Mouse (Mus musculus): ENCODE data around the gene Grk2. TPM values are rescaled to one million over a fixed set of nuclear protein-coding genes. Genes with fewer than 3 reads are reported as not detected.

The Grk2 gene
- total and polyA plus RNA-seq, 3 experiments = 118 to 203 (median 193) TPM

DNA sequence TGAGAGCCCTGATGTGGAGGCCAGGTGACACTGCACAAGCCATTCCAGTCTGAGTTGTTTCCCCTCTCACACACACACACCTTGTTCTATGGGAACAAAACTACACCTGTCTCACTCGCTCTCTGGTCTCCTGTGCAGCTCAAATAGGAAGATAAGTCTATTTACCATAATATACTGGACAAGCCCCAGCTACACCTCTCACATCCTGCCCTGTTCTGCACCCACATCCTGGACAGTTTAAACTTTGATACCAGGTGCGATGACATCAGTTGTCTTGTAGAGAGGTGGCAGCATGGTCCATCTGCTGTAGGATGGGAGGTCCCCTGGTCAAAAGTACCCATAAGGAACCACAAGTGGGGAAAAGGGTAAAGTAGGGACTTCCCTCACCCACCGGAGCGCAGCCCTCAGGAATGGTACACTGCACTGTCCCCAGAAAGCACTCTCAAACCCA, 1.1 kb downstream of the Grk2 start (continued):
- no peak for TF ChIP-seq ZC3H11A (IDR thresholded peaks at IDR 0.05; ENCODE audit: low read depth, low read length)
- peak; percentile 53; the same call in 1 of the 2 replicates for TF ChIP-seq SIN3A (IDR thresholded peaks at IDR 0.05; ENCODE audit: low read length)
- peak; percentile 49 for TF ChIP-seq UBTF (IDR thresholded peaks at IDR 0.05; ENCODE audit: low read depth, low read length)
- no peak for TF ChIP-seq USF2 (conservative IDR thresholded peaks at IDR 0.05; ENCODE audit: low read depth, low read length)
- TF ChIP-seq NRF1 (IDR thresholded peaks at IDR 0.05; ENCODE audit: low read depth, low read length) = no peak
- TF ChIP-seq BHLHE40 (IDR thresholded peaks at IDR 0.05; ENCODE audit: low read depth, low read length) = peak; percentile 70
- peak; percentile 90 for TF ChIP-seq IRF4 (IDR thresholded peaks at IDR 0.05; ENCODE audit: low read depth, low read length)
- peak; percentile 72 for TF ChIP-seq MYC (IDR thresholded peaks at IDR 0.05; ENCODE audit: low read depth, low read length)
- TF ChIP-seq MAZ (IDR thresholded peaks at IDR 0.05; ENCODE audit: low read depth, low read length) = peak; percentile 90
- TF ChIP-seq PAX5 (IDR thresholded peaks at IDR 0.05; ENCODE audit: low read length) = no peak
- no peak; the same call in 1 of the 2 replicates for TF ChIP-seq RCOR1 (conservative IDR thresholded peaks at IDR 0.05; ENCODE audit: low read depth, low read length)
- TF ChIP-seq NELFE (IDR thresholded peaks at IDR 0.05; ENCODE audit: low read depth, low read length) = peak; percentile 45

DNA sequence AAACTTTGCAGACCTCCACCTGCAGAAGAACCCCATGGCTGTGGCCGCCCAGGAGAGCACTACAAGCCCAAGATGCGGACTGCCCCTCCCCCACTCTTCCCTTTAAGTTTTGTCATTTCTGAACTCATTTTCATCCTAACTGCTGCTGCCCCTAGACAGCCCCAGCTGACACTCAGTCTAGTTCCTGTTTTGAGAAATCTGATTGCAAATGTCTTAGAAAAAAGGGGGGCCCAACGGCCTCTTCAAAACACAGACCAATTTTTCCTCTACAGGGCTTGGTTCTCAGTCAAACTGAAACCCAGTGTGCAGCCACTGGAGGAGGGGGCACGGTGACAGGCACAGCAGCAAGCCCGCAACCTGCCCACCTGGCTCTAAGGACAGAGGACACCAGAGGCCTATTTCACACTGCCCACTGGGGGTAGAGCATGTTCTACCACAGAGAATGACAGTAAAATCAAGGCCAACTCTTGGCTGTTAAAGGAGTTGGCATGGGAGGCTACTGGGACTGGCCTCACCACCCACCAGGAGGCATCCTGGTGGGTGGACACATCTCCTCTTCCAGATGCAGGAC, 1.7 kb downstream of the Grk2 start:
- H3K4me1 ChIP-seq (ENCODE audit: control insufficient read depth in 1 of 2, insufficient read depth in 2 of 2) = peaks cover 21 to 60% of the 10 kb centered on the region in 2 experiments
- H3K36me3 ChIP-seq (replicated peaks in 1 of 2; ENCODE audit: control insufficient read depth in 1 of 2, insufficient read depth in 1 of 2, low read length in 1 of 2) = peaks cover 8 to 21% of the 10 kb centered on the region in 2 experiments
- H3K4me3 ChIP-seq (replicated peaks in 1 of 3; ENCODE audit: low read depth in 2 of 3, low read length in 2 of 3, poor library complexity in 1 of 3) = peak overlapping the region; percentile 87 to 98 (median 89)
- peak; percentile 97 for DNase-seq (ENCODE audit: extremely low read depth)
- peaks cover 57% of the 10 kb centered on the region for H3K79me2 ChIP-seq (replicated peaks; ENCODE audit: control insufficient read depth, extremely low read depth, insufficient read depth, poor library complexity, severe bottlenecking)
- peak overlapping the region; percentile 99 for H3K27ac ChIP-seq (ENCODE audit: insufficient read depth, low read depth)
- peak overlapping the region; percentile 92 for H3K4me2 ChIP-seq (ENCODE audit: insufficient read depth, low read depth, poor library complexity, severe bottlenecking)
- no peaks in the 10 kb centered on the region for H3K9me3 ChIP-seq (replicated peaks; ENCODE audit: low read length)
- H3K27me3 ChIP-seq (replicated peaks) = no peaks in the 10 kb centered on the region
- in situ Hi-C loops (cut with MboI; ENCODE audit: low pct_ligation_motif_present, low pct_unique_long_range_greater_than_20kb, low sequenced_read_pairs) (no loop called here), dilution Hi-C loops (cut with MboI; ENCODE audit: extremely low pct_ligation_motif_present, extremely low pct_unique_long_range_greater_than_20kb, low sequenced_read_pairs) (no loop called here)
- H3K9ac ChIP-seq (ENCODE audit: insufficient read depth, low read depth) = peak overlapping the region; percentile 100
- peak; percentile 64 for TF ChIP-seq HCFC1 (IDR thresholded peaks at IDR 0.05; ENCODE audit: low read depth, low read length)
- peak; percentile 97 for TF ChIP-seq MEF2A (IDR thresholded peaks at IDR 0.05; ENCODE audit: borderline replicate concordance, low read depth, low read length)
- peak; percentile 57; the same call in 1 of the 2 replicates for TF ChIP-seq NELFE (IDR thresholded peaks at IDR 0.05; ENCODE audit: low read depth, low read length)
- TF ChIP-seq CHD1 (IDR thresholded peaks at IDR 0.05; ENCODE audit: low read depth, low read length) = no peak; the same call in 1 of the 2 replicates
- no peak; a peak in 1 of 4 replicates for TF ChIP-seq CTCF (conservative IDR thresholded peaks at IDR 0.05 in 1 of 2, IDR thresholded peaks at IDR 0.05 in 1 of 2; ENCODE audit: low read depth in 2 of 2, low read length in 2 of 2)
- peak; percentile 81 for TF ChIP-seq MAFK (IDR thresholded peaks at IDR 0.05; ENCODE audit: insufficient replicate concordance, low read length)
- TF ChIP-seq MAZ (IDR thresholded peaks at IDR 0.05; ENCODE audit: low read depth, low read length) = peak; percentile 100
- TF ChIP-seq EP300 (IDR thresholded peaks at IDR 0.05; ENCODE audit: low read length) = peak; percentile 99
- TF ChIP-seq SMC3 (IDR thresholded peaks at IDR 0.05; ENCODE audit: low read depth, low read length) = peak; percentile 33
- peak; percentile 89; the same call in 1 of the 2 replicates for TF ChIP-seq MYC (IDR thresholded peaks at IDR 0.05; ENCODE audit: low read depth, low read length)
- TF ChIP-seq KAT2A (IDR thresholded peaks at IDR 0.05; ENCODE audit: insufficient replicate concordance, low read length) = 0 out of 2 replicates have a peak, but pooled peaks have one; percentile 59
- TF ChIP-seq E2F4 (IDR thresholded peaks at IDR 0.05; ENCODE audit: insufficient replicate concordance, low read depth, low read length) = no peak
- TF ChIP-seq POLR2AphosphoS2 (IDR thresholded peaks at IDR 0.05; ENCODE audit: low read depth, low read length) = 0 out of 2 replicates have a peak, but pooled peaks have one; percentile 28
- no peak for TF ChIP-seq ZKSCAN1 (IDR thresholded peaks at IDR 0.05; ENCODE audit: borderline replicate concordance, low read depth, low read length)
- no peak for TF ChIP-seq ZC3H11A (IDR thresholded peaks at IDR 0.05; ENCODE audit: low read depth, low read length)
- peak; percentile 100 for TF ChIP-seq TCF12 (IDR thresholded peaks at IDR 0.05; ENCODE audit: low read depth, low read length)
- peak; percentile 61 for TF ChIP-seq MAX (IDR thresholded peaks at IDR 0.05; ENCODE audit: low read length)
- no peak for TF ChIP-seq GABPA (IDR thresholded peaks at IDR 0.05; ENCODE audit: insufficient replicate concordance, low read depth, low read length)
- TF ChIP-seq USF1 (IDR thresholded peaks at IDR 0.05; ENCODE audit: low read depth, low read length) = no peak
- TF ChIP-seq UBTF (IDR thresholded peaks at IDR 0.05; ENCODE audit: low read depth, low read length) = peak; percentile 50; the same call in 1 of the 2 replicates
- peak; percentile 99 for TF ChIP-seq RCOR1 (conservative IDR thresholded peaks at IDR 0.05; ENCODE audit: low read depth, low read length)
- TF ChIP-seq JUND (conservative IDR thresholded peaks at IDR 0.05; ENCODE audit: low read depth, low read length) = peak; percentile 95
- TF ChIP-seq SIN3A (IDR thresholded peaks at IDR 0.05; ENCODE audit: low read length) = peak; percentile 99
- peak; percentile 56 for TF ChIP-seq MXI1 (IDR thresholded peaks at IDR 0.05; ENCODE audit: low read depth, low read length)
- no peak; the same call in 1 of the 2 replicates for TF ChIP-seq TBP (conservative IDR thresholded peaks at IDR 0.05; ENCODE audit: low read depth, low read length)
- peak; percentile 88 for TF ChIP-seq ZNF384 (IDR thresholded peaks at IDR 0.05; ENCODE audit: low read depth, low read length)
- peak; percentile 95 for TF ChIP-seq BHLHE40 (IDR thresholded peaks at IDR 0.05; ENCODE audit: low read depth, low read length)
- TF ChIP-seq USF2 (conservative IDR thresholded peaks at IDR 0.05; ENCODE audit: low read depth, low read length) = no peak
- peak; percentile 66 for TF ChIP-seq ZMIZ1 (IDR thresholded peaks at IDR 0.05; ENCODE audit: low read depth, low read length)
- TF ChIP-seq NRF1 (IDR thresholded peaks at IDR 0.05; ENCODE audit: low read depth, low read length) = peak; percentile 43; the same call in 1 of the 2 replicates
- TF ChIP-seq PAX5 (IDR thresholded peaks at IDR 0.05; ENCODE audit: low read length) = no peak
- peak; percentile 79 for TF ChIP-seq ELF1 (IDR thresholded peaks at IDR 0.05; ENCODE audit: low read depth, low read length)

Data from CH12.LX (cell line).